Mouse (Mus musculus) CH12.LX (cell line): ENCODE measurements around the gene Evi2a.

Experiments used
- CTCF ChIP-seq, 2 experiments: IDR thresholded peaks in 1 of 2; conservative IDR thresholded peaks in 1 of 2; 2 replicates each; pipeline ENCODE4 v1.5.1; 2011 to 2012; ENCODE audit warnings: low read depth in 2 of 2, low read length in 2 of 2, improper control_type of control experiment in 1 of 2, inconsistent platforms in 1 of 2, mild to moderate bottlenecking in 1 of 2, moderate library complexity in 1 of 2
- GABPA ChIP-seq: IDR thresholded peaks from 2 replicates; pipeline ENCODE4 v1.6.1; 2012; ENCODE audit warnings: low read depth, low read length, improper control_type of control experiment, inconsistent platforms; ENCODE audit not compliant: insufficient replicate concordance

GRCm38 (mm10) chr11:79533311-79533710 is 2.9 kb upstream of the Evi2a start:
- TF ChIP-seq CTCF (conservative IDR thresholded peaks at IDR 0.05 in 1 of 2, IDR thresholded peaks at IDR 0.05 in 1 of 2; ENCODE audit: low read depth in 2 of 2, low read length in 2 of 2), result no peak
- no peak for TF ChIP-seq GABPA
